Mouse (Mus musculus): Measurements from ENCODE around the gene Cfd. TPM values are rescaled to one million over a fixed set of nuclear protein-coding genes. Genes with fewer than 3 reads are reported as not detected.
A peak's percentile ranks its signal among the peaks of the same experiment; 100 is the strongest.

Gene Cfd
- total and polyA plus RNA-seq, 3 experiments, result 22.9 to 490 (median 98.7) TPM

- DNase-seq, result no peak
- TF ChIP-seq EP300 (IDR thresholded peaks at IDR 0.05; ENCODE audit: insufficient read depth, low read depth, low read length) (no peak), CTCF (IDR thresholded peaks at IDR 0.05) (no peak), POLR2A (IDR thresholded peaks at IDR 0.05; ENCODE audit: insufficient read depth, low read depth, low read length) (no peak)
- Histone ChIP-seq H3K27me3 (ENCODE audit: control insufficient read depth, insufficient read depth, low read length) (no peaks in the 10 kb centered on the region), H3K9ac (ENCODE audit: low read depth, low read length) (no peak overlapping the region), H3K4me1 (ENCODE audit: control insufficient read depth, insufficient read depth, low read length) (peaks cover 13% of the 10 kb centered on the region), H3K4me3 (no peak overlapping the region), H3K36me3 (ENCODE audit: control insufficient read depth, insufficient read depth, low read length) (peaks cover 2% of the 10 kb centered on the region; the same call in 1 of the 2 replicates), H3K27ac (no peak overlapping the region), H3K79me2 (replicated peaks; ENCODE audit: control insufficient read depth, insufficient read depth, low read length) (peaks cover 4% of the 10 kb centered on the region)
- 64% methylated on average over 10 of the region's 10 CpGs for WGBS
- intact Hi-C loops (cut with DNase I), result no loop called here
Measured at GRCm38 (mm10) chr10:79862925-79863324, 27.7 kb upstream of the Cfd start.

GRCm38 (mm10) chr10:79864351-79865188 lies 26.1 kb upstream of the Cfd start:
- no peak for TF ChIP-seq POLR2A (IDR thresholded peaks at IDR 0.05; ENCODE audit: insufficient read depth, low read depth, low read length)
- no peak for TF ChIP-seq CTCF (IDR thresholded peaks at IDR 0.05)
- no peak for TF ChIP-seq EP300 (IDR thresholded peaks at IDR 0.05; ENCODE audit: insufficient read depth, low read depth, low read length)
- Histone ChIP-seq H3K9ac (ENCODE audit: low read depth, low read length) (no peak overlapping the region), H3K27me3 (ENCODE audit: control insufficient read depth, insufficient read depth, low read length) (no peaks in the 10 kb centered on the region), H3K4me1 (ENCODE audit: control insufficient read depth, insufficient read depth, low read length) (peaks cover 3% of the 10 kb centered on the region), H3K27ac (no peak overlapping the region), H3K4me3 (no peak overlapping the region), H3K36me3 (ENCODE audit: control insufficient read depth, insufficient read depth, low read length) (no peaks in the 10 kb centered on the region), H3K79me2 (replicated peaks; ENCODE audit: control insufficient read depth, insufficient read depth, low read length) (peaks cover 4% of the 10 kb centered on the region)
- 64% methylated on average over 10 of the region's 10 CpGs for WGBS
- no peak for DNase-seq
- intact Hi-C loops (cut with DNase I), result loop anchor here (5.0 kb wide), 1 partner anchor 32 kb away; no protein-coding TSS in a partner anchor

- WGBS, result 42% methylated on average over 12 of the region's 12 CpGs
- TF ChIP-seq CTCF (IDR thresholded peaks at IDR 0.05) (no peak), EP300 (IDR thresholded peaks at IDR 0.05; ENCODE audit: insufficient read depth, low read depth, low read length) (no peak)
- peaks cover 4% of the 10 kb centered on the region for H3K79me2 ChIP-seq (replicated peaks; ENCODE audit: control insufficient read depth, insufficient read depth, low read length)
- peak overlapping the region; percentile 16; the same call in 1 of the 2 replicates for H3K9ac ChIP-seq (ENCODE audit: low read depth, low read length)
- no peaks in the 10 kb centered on the region; the same call in 1 of the 2 replicates for H3K4me1 ChIP-seq (ENCODE audit: control insufficient read depth, insufficient read depth, low read length)
- intact Hi-C loops (cut with DNase I), result loop anchor here (5.0 kb wide), 1 partner anchor 33 kb away; no protein-coding TSS in a partner anchor
- DNase-seq, result no peak
- H3K27ac ChIP-seq, result no peak overlapping the region
- no peaks in the 10 kb centered on the region for H3K36me3 ChIP-seq (ENCODE audit: control insufficient read depth, insufficient read depth, low read length)
- H3K27me3 ChIP-seq (ENCODE audit: control insufficient read depth, insufficient read depth, low read length), result no peaks in the 10 kb centered on the region
- no peak overlapping the region for H3K4me3 ChIP-seq
Measured at GRCm38 (mm10) chr10:79865189-79865601, 25.5 kb upstream of the Cfd start.

GRCm38 (mm10) chr10:79865801-79866295 lies 24.8 kb upstream of the Cfd start:
- Histone ChIP-seq H3K79me2 (replicated peaks; ENCODE audit: control insufficient read depth, insufficient read depth, low read length) (no peaks in the 10 kb centered on the region), H3K36me3 (ENCODE audit: control insufficient read depth, insufficient read depth, low read length) (no peaks in the 10 kb centered on the region), H3K9ac (ENCODE audit: low read depth, low read length) (peak overlapping the region; percentile 16), H3K4me3 (no peak overlapping the region), H3K4me1 (ENCODE audit: control insufficient read depth, insufficient read depth, low read length) (no peaks in the 10 kb centered on the region; the same call in 1 of the 2 replicates), H3K27ac (no peak overlapping the region), H3K27me3 (ENCODE audit: control insufficient read depth, insufficient read depth, low read length) (no peaks in the 10 kb centered on the region)
- TF ChIP-seq POLR2A (IDR thresholded peaks at IDR 0.05; ENCODE audit: insufficient read depth, low read depth, low read length) (no peak), CTCF (IDR thresholded peaks at IDR 0.05) (peak; percentile 68), EP300 (IDR thresholded peaks at IDR 0.05; ENCODE audit: insufficient read depth, low read depth, low read length) (no peak)
- intact Hi-C loops (cut with DNase I), result loop anchor here (5.0 kb wide), 1 partner anchor 34 kb away; no protein-coding TSS in a partner anchor
- 23% methylated on average over 19 of the region's 19 CpGs for WGBS
- peak; percentile 42 to 50 for DNase-seq

GRCm38 (mm10) chr10:79866601-79867000 lies 24.1 kb upstream of the Cfd start:
- Histone ChIP-seq H3K4me1 (ENCODE audit: control insufficient read depth, insufficient read depth, low read length) (no peaks in the 10 kb centered on the region; the same call in 1 of the 2 replicates), H3K36me3 (ENCODE audit: control insufficient read depth, insufficient read depth, low read length) (no peaks in the 10 kb centered on the region), H3K4me3 (no peak overlapping the region), H3K27ac (no peak overlapping the region), H3K27me3 (ENCODE audit: control insufficient read depth, insufficient read depth, low read length) (no peaks in the 10 kb centered on the region), H3K9ac (ENCODE audit: low read depth, low read length) (no peak overlapping the region), H3K79me2 (replicated peaks; ENCODE audit: control insufficient read depth, insufficient read depth, low read length) (no peaks in the 10 kb centered on the region)
- no peak for TF ChIP-seq POLR2A (IDR thresholded peaks at IDR 0.05; ENCODE audit: insufficient read depth, low read depth, low read length)
- TF ChIP-seq CTCF (IDR thresholded peaks at IDR 0.05), result no peak
- intact Hi-C loops (cut with DNase I), result loop anchor here (5.0 kb wide), 1 partner anchor 34 kb away; no protein-coding TSS in a partner anchor
- 78% methylated on average over 11 of the region's 11 CpGs for WGBS
- DNase-seq, result no peak

- no peak overlapping the region for H3K4me3 ChIP-seq
- intact Hi-C loops (cut with DNase I), result no loop called here
- DNase-seq, result no peak
- no peak overlapping the region for H3K9ac ChIP-seq (ENCODE audit: low read depth, low read length)
- H3K4me1 ChIP-seq (ENCODE audit: control insufficient read depth, insufficient read depth, low read length), result peaks cover 1% of the 10 kb centered on the region; the same call in 1 of the 2 replicates
- no peak for TF ChIP-seq EP300 (IDR thresholded peaks at IDR 0.05; ENCODE audit: insufficient read depth, low read depth, low read length)
- no peak for TF ChIP-seq POLR2A (IDR thresholded peaks at IDR 0.05; ENCODE audit: insufficient read depth, low read depth, low read length)
- no peak for TF ChIP-seq CTCF (IDR thresholded peaks at IDR 0.05)
- H3K79me2 ChIP-seq (replicated peaks; ENCODE audit: control insufficient read depth, insufficient read depth, low read length), result no peaks in the 10 kb centered on the region
- 82% methylated on average over 8 of the region's 8 CpGs for WGBS
- no peaks in the 10 kb centered on the region for H3K36me3 ChIP-seq (ENCODE audit: control insufficient read depth, insufficient read depth, low read length)
- H3K27me3 ChIP-seq (ENCODE audit: control insufficient read depth, insufficient read depth, low read length), result peaks cover 4% of the 10 kb centered on the region; the same call in 1 of the 2 replicates
- no peak overlapping the region for H3K27ac ChIP-seq
Measured at GRCm38 (mm10) chr10:79871845-79872244, 18.8 kb upstream of the Cfd start.

All from heart, adult 2 months (tissue).